Mouse (Mus musculus) right cerebral cortex, postnatal 4 days (tissue): ENCODE data around the gene Serpinb1a.
"Not testable (repeated sequence)": the region's sequence is repeated elsewhere in the genome, so short reads cannot be mapped to it uniquely, and the experiment has no call there.

ENCODE experiments used
- DNase-seq: peaks from one replicate; pipeline ENCODE4 v3.0.0-alpha.2; 2022

Gene Serpinb1a

DNA sequence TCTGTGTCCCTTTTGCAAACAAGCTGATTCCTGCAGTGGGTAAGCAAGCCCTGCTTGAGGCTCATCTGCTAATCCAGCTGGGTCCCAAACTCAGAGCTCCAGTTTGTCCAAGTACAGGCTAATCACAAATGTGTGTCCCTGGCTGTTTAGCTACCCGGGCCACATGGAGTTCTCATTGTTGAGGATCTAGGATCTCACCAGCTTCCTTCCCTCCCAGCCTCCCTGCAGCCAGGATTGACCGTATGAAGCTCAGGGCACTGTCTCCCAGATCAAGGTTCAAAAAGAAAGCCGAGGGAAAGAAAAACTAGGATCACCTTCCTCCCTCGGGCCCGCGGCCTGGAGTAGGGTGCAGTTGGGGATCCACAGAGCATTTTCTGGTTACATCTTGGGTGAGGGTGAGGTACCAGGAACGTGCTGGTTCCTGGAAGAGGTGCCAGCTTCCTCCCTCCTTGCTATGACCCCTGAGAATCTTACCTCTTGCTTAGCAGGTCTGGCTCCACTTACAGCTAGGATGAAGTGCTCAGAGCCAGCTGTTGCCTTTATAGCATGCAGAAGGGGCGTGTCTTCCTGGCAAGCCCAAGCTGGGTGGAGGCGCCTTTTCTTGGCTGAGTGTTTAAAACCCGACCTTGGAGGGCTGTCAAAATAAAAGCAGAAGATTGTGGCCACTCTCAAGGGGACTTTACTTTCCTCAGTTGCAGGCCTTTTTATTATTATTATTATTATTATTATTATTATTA lies at the start of gene Serpinb1a:
Gene Serpinb1a, minus strand, starts transcription at position 518 of the 737 bp plus-strand sequence.
- DNase-seq, result no peak

DNA sequence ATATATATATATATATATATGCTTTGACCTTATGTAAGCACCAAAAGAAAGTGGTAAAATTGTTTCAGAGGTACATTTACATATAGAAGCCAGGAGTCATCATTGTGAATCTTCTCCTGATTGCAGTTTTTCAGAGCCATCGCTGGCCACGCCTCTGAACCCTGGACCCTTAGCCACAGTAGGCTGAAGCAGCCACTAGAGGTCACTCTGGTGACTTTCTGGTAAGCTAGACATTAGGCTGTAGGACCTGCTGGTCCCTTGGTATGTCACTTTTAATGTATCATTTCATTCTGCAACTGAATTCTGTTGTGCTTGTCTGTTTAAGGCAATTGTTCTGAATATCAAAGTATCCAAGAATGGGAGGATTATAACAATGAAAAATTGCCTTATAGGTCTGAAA lies 49.7 kb upstream of the Serpinb1a start:
- peak; percentile 17 for DNase-seq

DNA sequence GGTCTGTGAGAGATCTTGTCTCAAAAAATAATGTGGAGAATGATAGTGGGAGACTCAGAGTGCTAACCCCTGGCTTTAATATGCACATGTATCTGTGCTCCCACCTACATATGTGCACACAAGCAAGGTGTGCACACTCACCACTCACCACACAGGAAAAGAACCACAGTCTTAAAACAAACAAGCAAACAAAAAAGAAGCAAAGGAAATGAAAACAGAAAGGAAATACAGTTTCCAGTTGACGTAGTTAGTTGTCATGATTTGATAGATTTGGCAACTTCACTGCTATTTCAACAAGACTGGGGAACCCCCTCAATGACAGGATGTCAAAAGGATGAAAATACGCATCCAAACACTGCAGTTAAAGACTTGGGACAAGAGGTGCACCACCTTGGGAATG lies 48.1 kb upstream of the Serpinb1a start:
- DNase-seq, result not testable (repeated sequence)

GRCm38 (mm10) chr13:32898111-32898510 lies 47.1 kb upstream of the Serpinb1a start, which contains the start of gene Serpinb1c:
Gene Serpinb1c (minus strand): TSS chr13:32898211.
- no peak for DNase-seq

DNA sequence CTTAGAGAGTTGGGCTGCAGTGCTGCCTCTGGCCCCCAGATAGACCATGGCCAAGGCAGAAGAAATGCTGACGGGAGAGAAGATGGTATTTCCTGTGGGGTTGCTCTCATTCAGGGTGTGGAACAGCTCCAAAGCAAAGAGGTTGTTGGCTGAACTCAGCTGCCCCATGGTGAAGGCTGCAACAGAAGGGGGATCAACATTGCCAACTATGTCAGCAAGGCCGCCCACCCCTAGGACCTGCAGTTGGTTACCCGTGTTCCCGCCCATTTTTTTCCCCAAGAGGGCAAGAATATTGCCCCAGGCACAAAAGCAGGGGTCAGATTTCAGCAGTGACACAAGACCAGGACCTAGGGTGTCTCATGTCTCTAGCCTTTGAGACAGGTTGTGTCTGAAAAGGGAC lies 45.9 kb upstream of the Serpinb1a start:
- no peak for DNase-seq

- no peak for DNase-seq
Observed at GRCm38 (mm10) chr13:32884755-32885154, 33.8 kb upstream of the Serpinb1a start.

DNA sequence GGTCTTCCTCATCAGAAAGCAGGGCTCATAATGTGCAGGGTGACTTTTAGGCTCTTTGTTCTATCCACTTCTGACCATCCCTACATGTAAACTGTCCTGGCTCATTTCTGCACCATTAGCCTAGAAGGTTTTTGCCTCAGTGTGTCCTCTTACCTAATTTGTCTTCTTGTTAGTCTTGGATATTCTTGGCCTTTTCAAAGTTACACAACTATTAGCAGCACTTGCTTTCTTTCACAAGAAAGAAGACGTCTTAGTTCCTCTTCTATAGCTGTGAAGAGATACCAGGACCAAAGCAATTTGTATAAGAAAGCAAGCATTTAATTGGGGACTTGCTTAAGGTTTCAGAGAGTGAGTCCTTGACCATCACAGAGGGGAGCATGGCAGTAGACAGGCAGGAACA lies 22.9 kb upstream of the Serpinb1a start:
- DNase-seq, result no peak

GRCm38 (mm10) chr13:32868843-32869242 lies 17.9 kb upstream of the Serpinb1a start:
- DNase-seq, result no peak

GRCm38 (mm10) chr13:32868233-32868632 lies 17.2 kb upstream of the Serpinb1a start:
- DNase-seq, result not testable (repeated sequence)

- no peak for DNase-seq
Observed at GRCm38 (mm10) chr13:32867030-32867429, 16.0 kb upstream of the Serpinb1a start.

DNA sequence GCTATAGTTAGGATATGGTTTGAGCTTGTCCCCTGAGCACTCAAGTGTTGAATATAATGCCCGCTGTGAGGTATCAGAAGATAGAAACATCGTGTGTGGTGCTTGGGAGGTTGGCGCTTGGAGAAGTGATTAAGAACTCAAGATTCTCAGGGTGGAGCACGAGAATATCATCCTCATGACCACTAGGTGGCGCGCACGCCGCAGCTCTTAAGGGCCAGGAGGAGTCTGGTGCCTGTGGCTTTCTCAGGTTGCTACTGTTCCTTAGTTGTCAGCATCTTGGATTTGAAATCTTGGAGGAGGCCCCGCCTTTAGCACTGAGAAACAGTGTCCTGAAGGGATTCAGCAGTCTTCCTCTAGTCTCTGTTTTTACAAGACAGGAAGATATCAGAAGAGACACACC lies 15.5 kb upstream of the Serpinb1a start:
- DNase-seq, result peak; percentile 76

- DNase-seq, result no peak
Observed at GRCm38 (mm10) chr13:32865591-32865990, 14.6 kb upstream of the Serpinb1a start.

DNA sequence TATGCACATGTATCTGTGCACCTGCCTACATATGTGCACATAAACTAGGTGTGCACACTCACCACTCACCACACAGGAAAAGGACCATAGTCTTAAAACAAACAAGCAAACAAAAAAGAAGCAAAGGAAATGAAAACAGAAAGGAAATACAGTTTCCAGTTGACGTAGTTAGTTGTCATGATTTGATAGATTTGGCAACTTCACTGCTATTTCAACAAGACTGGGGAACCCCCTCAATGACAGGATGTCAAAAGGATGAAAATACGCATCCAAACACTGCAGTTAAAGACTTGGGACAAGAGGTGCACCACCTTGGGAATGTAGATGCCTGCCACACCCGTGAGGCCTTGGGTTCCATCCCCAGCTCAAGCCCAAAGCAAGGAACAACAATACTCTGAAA lies 13.5 kb upstream of the Serpinb1a start:
- DNase-seq, result not testable (repeated sequence)

DNA sequence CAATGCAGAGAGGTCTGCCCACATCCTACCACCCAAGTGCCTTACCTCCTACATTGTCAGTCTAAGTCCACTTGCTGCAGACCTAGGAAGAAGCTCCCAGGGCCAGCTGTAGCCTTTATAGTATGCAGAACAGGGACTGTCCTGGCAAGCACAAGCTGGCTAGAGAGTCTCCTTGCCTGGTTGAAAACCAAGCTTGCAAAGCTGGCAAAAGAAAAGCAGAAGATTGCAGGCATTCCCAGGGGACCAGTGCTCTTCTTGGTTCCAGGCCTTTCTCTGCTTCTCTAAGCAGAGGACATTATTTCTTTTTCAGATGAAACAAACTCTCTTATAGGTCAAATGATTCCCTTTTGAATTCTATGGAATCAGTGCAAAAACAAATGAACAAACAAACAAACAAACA lies 12.5 kb upstream of the Serpinb1a start:
- DNase-seq, result no peak

DNA sequence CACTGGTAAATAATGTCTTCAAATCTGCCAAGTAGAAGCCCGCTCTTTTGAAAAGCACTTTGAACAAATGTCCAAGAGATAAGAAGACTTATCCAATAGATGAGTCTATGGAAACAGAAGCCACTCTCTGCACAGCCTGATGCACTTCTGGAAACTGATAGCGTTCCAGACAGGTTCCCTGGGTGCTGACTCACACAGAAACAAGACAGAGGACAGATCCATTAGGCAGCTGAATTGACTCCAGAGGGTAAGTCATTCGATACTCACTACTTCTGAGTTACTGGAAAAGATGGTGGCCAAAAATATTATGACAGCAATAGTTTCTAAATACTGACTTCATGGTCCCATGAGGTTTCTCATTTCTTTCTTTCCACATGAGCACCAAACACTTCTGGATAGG lies 9.8 kb upstream of the Serpinb1a start:
- no peak for DNase-seq

DNA sequence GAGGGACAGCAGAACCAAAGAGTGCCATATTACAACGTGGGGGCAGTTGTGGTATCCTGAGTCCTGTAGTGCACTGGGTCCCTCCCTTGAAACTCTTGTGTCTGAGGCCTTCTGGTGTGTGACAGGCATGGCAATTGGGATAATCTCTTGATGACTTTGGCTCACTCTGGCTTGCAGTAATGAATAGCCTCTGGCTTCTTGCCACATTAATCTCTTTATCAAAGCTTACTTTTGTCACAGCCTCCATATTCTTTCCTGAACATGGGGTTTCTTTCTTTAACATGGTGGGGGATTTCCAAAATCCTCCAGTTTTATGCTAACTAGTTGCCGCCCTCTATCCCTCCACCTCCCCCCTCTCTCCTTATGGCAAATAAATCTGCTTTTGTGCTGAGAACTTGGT lies 2.1 kb upstream of the Serpinb1a start:
- no peak for DNase-seq

DNA sequence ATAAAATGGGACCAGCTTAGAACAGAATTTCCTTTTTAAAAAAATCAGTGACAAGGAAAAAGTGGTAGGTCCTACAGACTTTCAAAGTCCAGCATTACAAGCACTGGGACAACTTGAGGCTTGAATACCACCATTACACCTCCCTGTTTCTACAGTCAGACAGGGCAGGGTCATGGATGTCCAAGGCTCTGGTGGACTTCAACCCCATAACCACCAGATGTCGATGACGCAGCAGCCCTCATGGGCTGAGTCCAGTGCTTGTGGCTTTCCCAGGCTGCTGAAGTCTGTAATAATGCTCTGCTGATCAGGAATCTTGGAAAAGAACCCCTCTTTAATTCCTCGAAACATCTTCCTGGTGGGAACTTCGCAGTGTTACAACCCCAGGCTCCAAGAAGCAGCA lies 1.6 kb upstream of the Serpinb1a start:
- no peak for DNase-seq

DNA sequence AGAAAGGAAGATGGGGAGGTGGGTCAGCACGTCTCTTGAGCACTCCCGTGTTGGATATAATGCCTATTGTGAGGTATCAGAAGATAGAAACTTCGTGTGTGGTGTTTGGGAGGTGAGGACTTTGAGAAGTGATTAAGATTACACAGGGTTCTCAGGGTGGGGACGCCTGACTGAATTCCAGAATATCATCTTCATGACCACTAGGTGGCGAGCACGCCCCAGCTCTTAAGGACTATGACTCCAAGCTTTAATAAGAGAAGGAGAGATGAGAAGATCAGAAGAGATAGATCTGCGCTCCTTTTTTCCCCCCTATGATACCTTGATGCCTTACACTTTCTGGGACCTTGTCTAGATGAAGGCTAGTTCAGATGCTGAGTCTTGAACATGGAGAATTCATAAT lies 982 bp upstream of the Serpinb1a start:
- DNase-seq, result peak; percentile 37

- no peak for DNase-seq
Observed at GRCm38 (mm10) chr13:32850156-32850555, 829 bp downstream of the Serpinb1a start.

DNA sequence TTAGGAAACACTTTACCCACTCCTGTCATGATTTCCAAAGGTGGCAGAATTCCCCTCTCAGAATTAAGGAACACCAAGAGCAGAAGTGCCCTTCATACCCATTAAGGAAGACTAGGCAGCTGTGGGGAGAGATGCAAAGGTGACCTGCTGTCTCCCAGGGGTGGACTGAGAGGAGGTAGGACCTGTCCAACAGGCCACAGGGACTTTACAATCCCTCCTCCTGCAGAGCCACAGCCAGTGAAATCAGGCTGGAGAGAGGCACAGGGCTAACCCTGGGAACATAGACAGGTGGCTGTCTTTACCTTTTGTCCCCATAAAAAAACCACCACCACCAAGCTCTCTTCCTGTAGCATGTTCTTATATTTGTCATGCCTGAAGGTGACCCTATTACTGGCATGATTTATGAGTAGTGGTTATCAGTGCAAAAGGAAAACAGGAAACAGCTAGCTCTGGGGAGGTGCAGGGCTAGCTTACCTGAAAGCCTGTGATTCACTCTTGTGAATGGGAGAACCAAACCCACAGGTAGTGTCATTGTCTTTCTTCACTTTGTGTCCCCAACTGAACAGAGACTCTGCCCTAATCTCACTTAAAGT lies 1.4 kb downstream of the Serpinb1a start:
- DNase-seq, result no peak

GRCm38 (mm10) chr13:32849092-32849491 lies 1.9 kb downstream of the Serpinb1a start:
- no peak for DNase-seq

- DNase-seq, result no peak
Observed at GRCm38 (mm10) chr13:32846221-32846620, 4.8 kb downstream of the Serpinb1a start.

DNA sequence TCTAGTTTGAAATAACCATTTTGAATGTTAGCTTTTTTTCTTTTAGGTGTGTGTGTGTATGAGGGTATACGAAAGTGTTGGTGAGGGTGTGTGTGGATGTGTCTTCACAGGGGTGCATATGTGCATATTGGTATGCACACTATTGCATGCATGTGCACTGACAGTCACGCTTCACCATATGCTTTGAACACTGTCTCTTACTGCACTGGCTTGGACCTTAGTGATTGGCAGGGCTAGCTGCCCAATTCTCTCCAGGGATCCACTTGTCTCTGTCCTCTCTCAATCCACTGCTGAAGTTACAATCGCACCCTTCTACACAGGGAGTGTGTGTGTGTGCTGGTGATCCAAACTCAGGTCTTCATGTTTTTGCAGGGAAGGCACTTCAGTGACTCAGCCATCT lies 9.6 kb downstream of the Serpinb1a start:
- no peak for DNase-seq

GRCm38 (mm10) chr13:32839314-32839713 lies 11.7 kb downstream of the Serpinb1a start:
- no peak for DNase-seq

DNA sequence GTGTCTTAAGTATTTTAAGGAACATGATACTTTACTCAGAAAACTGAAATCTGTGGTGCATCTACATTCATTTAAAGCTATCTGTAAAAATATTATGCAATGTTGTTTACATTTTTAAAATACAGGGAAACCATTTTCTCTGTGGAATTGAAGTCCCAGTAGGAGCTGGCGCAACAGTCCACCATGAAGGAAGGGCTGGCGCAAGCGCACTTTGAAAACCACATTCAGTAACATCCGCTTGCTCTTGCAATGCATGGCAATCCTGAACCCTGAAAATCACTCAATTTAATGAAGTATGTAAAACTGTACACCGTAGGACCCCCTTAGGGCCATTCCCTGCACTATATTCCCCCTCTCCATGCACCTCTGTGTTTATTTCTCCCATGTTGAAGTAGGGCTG lies 16.5 kb downstream of the Serpinb1a start:
- no peak for DNase-seq
